Mouse (Mus musculus) cerebellum, adult 11 months (tissue): ENCODE data around the gene Preb.

ENCODE experiments used
- DNase-seq: peaks from one replicate; pipeline ENCODE4 v3.0.0; 2022

The Preb gene

GRCm38 (mm10) chr5:30954065-30954464, 6.1 kb downstream of the Preb start:
- DNase-seq = peak; percentile 62

DNA sequence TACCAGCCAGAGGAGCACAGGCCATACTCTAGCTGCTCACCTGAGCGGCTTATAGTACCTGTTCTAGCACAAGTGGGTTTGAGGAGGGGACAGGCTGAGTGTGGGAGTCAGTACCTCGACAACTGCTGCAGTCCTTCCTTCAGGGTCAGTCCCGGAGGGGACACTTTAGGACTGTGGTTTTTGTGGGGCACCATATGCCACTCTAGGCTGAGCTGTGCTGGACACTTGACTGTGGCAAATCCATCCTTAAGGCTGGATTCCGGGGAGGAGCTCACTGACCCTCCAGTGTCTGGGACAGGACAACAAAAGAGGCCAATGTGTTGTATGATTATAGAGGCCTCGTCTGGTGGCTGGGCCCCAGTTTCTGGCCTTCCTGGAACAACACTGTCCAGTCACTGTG, 7.6 kb downstream of the Preb start:
- DNase-seq = no peak

DNA sequence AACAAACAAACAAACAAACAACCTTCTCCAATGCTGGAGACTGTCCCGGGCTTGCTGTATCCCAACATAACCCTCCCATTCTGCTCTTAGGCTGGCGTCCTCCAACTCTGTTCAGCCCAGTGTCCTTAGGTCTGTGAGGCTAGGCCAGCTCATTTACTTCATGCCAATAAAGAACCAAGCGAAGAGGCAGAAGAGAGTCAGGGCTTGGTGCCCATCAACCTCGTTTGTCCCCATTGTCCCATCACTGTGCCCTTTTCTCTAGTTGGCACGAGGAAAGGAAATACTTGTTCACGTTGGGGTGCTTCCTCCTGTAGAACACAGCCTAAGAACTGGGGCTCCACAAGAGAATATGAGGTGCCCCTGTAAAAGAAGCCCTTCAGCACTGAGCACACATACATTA, 8.5 kb downstream of the Preb start:
- no peak for DNase-seq

- DNase-seq = no peak
Observed at GRCm38 (mm10) chr5:30950922-30951321, 9.2 kb downstream of the Preb start.

DNA sequence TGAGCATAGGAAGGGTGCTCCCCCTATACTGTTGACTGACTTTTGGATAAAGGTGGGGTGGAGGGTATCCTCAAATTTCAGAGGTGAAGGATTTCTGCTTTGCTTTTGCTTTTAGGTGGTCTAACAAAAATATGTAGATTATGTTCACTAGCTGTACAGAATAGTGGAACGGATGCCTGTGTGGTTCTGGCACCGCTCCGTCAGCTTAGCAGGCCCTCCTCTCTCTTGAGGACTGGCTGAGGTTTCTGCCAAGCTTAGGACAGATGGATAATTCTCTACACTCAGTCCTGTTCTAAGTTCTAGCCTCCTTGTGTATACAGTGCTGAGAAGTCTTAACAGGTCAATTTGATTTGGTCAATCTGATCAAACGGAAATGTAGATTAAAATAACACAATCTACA, 9.7 kb downstream of the Preb start:
- DNase-seq = no peak

DNA sequence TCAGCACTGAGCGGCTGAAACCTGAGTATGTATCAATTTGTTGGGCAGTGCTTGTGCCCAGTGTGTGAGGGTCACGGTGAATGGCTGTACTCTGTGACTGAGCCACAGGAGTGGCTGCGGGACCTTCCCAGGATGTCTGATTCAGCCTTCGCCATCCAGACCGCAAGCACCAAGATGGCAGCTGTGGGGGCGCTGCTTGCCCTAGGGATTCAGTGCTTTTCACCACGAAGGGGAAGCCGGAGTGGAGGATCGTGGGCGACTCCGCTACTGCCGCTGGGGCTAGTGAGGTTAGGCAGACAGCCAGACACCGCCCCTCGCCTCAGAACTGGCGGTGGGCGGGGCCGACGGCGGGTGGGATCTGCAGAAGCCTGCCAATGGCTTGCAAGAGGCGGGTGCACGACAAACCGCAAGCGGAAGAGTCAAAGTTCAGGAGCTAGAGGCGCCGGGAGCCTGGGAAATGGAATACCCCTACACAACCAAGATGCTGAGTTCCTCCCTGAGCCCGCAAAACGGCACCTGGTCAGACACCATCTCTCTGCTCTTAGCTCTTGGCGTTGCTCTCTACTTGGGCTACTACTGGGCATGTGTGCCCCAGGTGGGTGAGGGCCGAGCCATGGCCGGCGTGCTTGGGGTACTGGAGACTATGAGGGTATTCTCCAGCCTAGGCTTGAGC, 10.4 kb downstream of the Preb start:
- DNase-seq = peak; percentile 80

- DNase-seq = no peak
Observed at GRCm38 (mm10) chr5:30948620-30949019, 11.5 kb downstream of the Preb start.

DNA sequence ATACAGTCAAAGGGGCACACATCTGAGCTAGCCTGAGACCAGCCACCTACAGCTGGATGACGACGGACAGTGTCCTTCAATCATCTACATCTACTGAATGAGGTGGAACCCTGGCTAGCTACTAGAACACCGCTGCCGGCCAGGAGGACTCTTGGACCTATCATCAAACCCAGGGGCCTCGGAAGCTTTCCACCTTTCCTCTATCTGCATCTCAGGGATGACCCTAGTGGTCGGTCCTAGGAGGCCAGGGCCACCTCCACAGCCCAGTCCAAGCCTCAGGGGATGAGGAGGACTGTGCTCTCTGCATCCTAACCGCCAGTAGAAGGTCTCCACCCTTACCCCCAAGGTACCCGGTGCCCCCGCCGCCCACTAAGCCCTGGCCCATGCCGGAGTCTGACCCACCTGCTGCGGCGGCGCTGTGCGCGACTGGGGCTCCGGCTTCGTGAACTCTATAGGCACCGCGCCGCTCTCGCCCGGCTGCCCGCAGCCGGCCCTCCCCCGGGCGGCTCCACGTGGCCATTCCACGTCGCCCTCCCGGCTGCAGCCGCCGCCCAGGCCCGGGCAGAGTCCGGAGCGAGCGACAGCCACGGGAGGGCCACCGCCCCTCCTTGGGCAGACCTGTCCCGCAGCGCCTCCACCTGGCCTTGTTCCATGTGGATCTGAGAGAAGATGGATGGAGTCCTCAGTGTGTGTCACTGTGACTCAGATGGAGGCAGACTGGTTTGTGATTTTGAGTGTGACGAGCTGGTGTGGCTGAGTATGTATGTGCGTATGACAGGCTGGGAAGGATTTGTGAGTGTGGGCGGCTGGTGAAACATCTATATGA, 15.0 kb downstream of the Preb start, which contains the start of gene Cgref1:
Cgref1 (minus strand) TSS at position 636 of the 826 bp plus-strand sequence.
- DNase-seq = peak; percentile 68

- no peak for DNase-seq
Observed at GRCm38 (mm10) chr5:30944344-30944743, 15.8 kb downstream of the Preb start.

GRCm38 (mm10) chr5:30943004-30943403, 17.2 kb downstream of the Preb start:
- no peak for DNase-seq

DNA sequence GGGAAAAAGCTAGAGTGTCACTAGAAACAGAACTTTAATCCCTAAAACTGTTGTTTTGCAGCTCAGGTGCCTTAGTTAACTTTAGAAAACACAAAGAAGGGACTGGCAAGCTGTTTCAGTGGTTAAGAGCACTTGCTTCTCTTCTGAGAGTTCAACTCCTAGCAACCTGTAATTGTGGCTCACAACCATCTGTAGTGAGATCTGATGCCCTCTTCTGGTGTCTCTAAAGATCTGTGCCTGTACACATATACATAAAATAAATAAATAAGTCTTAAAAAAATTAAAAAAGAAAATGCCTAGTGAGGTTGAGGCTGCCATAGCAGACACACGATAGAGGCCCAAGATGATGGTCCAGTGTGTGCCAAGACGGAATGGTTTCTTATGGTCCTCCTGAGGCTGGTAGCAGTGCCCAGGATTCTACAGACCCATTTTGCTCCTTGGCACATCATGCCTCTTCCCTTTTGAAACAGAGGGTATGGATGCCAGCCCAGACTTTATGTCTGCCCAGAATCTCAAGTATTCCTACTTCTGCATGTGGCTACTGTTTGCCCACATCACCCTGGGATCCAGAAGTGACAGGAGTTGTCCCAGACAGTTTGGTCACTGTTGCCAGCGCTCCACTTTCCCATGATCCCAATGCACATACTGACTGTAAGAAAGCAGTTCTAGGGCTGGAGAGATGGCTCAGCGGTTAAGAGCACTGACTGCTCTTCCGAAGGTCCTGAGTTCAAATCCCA, 25.3 kb downstream of the Preb start:
- no peak for DNase-seq

DNA sequence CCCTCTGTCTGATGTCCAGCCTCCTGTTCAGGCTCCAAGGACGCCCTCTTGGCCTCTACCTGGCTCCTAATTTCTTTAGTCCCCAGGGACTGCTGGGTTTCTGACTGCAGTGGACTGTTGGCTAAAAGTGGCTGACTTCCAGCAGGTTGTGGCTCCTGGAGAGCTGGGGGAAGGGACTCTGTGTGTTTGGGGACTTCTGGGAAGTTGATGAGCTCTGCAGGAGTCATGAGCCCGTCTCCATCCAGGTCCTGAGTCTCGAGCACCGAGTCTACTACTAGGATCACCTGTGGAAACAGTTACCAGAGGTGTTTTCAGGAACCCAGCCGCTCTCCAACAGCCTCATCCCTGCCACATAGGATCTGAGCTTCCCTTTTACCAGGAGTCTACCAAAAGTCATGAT, 26.5 kb downstream of the Preb start:
- DNase-seq = no peak

- DNase-seq = no peak
Observed at GRCm38 (mm10) chr5:30931378-30931777, 28.8 kb downstream of the Preb start.

DNA sequence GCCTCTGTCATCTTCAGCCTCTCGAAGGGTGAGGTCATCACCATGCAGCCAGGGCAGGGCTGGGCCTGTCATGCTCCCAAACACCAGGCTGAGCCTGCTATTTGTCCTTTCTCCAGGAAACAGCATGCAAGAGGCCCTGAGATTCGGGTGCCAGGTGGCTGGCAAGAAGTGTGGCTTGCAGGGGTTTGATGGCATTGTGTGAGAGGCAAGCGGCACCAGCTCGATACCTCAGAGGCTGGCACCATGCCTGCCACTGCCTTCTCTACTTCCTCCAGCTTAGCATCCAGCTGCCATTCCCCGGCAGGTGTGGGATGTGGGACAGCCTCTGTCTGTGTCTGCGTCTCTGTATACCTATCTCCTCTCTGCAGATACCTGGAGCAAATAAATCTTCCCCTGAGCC, 29.3 kb downstream of the Preb start:
- DNase-seq = no peak

GRCm38 (mm10) chr5:30930121-30930520, 30.0 kb downstream of the Preb start:
- peak; percentile 67 for DNase-seq

- no peak for DNase-seq
Observed at GRCm38 (mm10) chr5:30927945-30928529, 32.1 kb downstream of the Preb start.

DNA sequence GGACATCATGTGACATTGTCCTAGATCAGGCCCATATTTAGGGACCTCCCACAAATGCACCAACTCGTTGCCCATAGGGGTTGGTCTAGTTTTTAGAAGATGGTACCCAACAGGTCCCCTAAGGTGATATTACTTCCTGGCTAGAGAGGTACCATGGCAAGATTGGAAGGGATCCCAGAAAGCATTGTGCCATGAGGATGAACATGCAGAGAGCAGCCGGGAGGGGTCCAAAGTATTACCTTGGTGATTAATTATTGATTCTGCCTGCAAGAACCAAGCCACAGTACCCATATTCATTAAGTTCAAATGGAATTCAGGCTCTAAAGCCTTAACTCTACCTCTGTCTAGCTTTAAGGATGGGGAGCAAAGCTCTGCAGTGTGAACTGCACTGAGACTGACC, 34.1 kb downstream of the Preb start:
- DNase-seq = no peak

DNA sequence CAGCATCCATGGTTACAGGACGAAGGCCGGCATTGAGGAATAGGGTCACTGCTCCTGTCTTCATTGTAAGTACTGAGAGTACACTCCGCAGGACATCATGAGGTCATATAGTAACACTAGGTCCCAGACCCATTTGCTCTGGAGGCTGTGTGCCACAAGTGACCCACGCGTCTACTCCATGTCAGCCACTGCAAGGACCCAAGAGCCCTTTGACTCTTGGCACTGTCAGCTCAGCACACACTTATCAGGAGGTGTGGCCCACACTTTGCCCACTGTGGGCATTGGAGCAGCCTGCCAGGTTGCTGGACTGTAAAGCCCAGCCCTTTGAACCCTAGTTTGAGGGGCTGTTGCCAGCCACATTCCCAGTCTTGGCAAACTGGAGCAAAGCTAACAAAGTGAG, 34.9 kb downstream of the Preb start:
- no peak for DNase-seq

- no peak for DNase-seq
Observed at GRCm38 (mm10) chr5:30924614-30925013, 35.5 kb downstream of the Preb start.

GRCm38 (mm10) chr5:30923119-30923518, 37.0 kb downstream of the Preb start:
- no peak for DNase-seq

DNA sequence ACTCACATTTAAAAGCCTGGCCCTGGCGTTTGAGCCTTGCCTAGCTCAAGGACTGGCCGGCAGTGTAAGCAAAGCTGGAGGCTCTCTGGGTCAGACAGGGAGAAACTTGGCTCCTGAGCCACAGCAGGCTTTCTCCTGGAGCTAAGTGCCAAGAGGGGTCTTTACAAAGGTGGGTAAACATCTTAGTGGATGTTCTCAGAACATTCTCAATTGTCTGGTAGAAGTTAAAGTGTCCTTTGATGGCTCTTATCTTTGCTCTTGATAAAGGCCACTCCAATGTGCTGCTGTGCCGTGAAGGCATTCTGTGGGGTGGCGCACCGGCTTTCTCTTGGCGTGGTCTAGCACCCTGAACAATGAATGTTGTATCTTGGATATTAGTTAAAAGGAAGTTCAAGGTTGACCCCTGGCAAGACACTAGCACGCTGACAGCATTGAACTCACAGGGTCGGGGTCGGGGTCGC, 37.5 kb downstream of the Preb start:
- DNase-seq = no peak

GRCm38 (mm10) chr5:30921256-30922033, 38.7 kb downstream of the Preb start, which contains the start of gene Khk:
Khk (plus strand) TSS chr5:30921431.
- peak; percentile 92 for DNase-seq
